Mouse (Mus musculus) ES-E14 (cell line): ENCODE results near the gene Rasl10b.

Experiments
- CHD2 ChIP-seq: IDR thresholded peaks from 2 replicates; pipeline ENCODE4 v1.6.1; 2014; ENCODE audit warnings: mild to moderate bottlenecking, low read depth, low read length, inconsistent platforms
- ZNF384 ChIP-seq: IDR thresholded peaks from 2 replicates; pipeline ENCODE4 v1.6.1; 2012; ENCODE audit warnings: low read depth, low read length, inconsistent platforms

GRCm38 (mm10) chr11:83398724-83399123 is 10.2 kb upstream of the Rasl10b start:
- TF ChIP-seq CHD2 = no peak
- TF ChIP-seq ZNF384 = no peak
